ENCODE assay signal across 25 mouse cellular contexts in the genomic region with DNA sequence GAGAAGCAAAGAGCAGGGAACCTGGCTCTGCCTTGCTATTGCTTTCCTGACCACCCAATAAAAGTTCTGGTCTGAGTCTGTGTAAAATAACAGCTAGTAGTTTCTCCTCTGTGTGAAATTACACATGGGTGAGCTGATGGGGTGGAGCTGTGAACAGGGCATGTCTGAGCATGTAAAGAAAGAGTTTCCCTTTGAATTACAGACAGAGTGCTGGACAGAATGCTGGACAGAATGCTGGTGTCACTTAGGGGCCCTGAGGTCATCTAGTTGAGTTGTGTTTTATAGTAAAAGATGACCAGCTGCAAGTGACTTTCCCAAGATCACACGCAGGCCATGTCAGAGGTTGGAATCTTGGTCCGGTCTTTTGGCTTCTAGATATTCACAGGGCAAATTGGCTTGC. TPM values are rescaled to one million over a fixed set of nuclear protein-coding genes. Genes with fewer than 3 reads are reported as not detected.
DNase-seq lines count a peak whose midpoint lies in the region; ATAC-seq and TF ChIP-seq lines count a peak whose summit lies in the region.
"Had no signal": no experiment of that assay in that cellular context is flagged by ENCODE, and none has a peak within 500 bp of the region (broad histone marks: within the 10 kb centered on the region; RNA-seq: fewer than 3 reads in every experiment).

No protein-coding gene starts in this region.

- no peaks in the 10 kb centered on the region for H3K4me1 ChIP-seq in heart, embryonic 12.5 days (replicated peaks)
- H3K4me1 ChIP-seq in bone marrow macrophage, adult 2 months (ENCODE audit: control insufficient read depth, insufficient read depth, low read length): peaks cover 17% of the 10 kb centered on the region
- H3K4me1 ChIP-seq in midbrain, embryonic 11.5 days (ENCODE audit: control insufficient read depth, insufficient read depth, low read length): no peaks in the 10 kb centered on the region

- no peak for TF ChIP-seq CTCF in bone marrow macrophage, adult 2 months (IDR thresholded peaks at IDR 0.05; ENCODE audit: low read depth, low read length)

- no peak overlapping the region for H3K27ac ChIP-seq in heart, embryonic 12.5 days (ENCODE audit: poor library complexity, severe bottlenecking)
- H3K27ac ChIP-seq in bone marrow macrophage, adult 2 months (ENCODE audit: insufficient read depth, low read depth, low read length): peak overlapping the region; percentile 1; the same call in 1 of the 2 replicates
- no peak overlapping the region for H3K27ac ChIP-seq in midbrain, embryonic 11.5 days (ENCODE audit: low read depth, low read length)
- H3K27ac ChIP-seq: embryonic facial prominence, embryonic 13.5 days; embryonic facial prominence, embryonic 15.5 days; forebrain, embryonic 10.5 days; forebrain, embryonic 12.5 days had no signal

- DNase-seq in heart, adult 11 months: peak; percentile 57
- DNase-seq in frontal cortex, postnatal 36 days (ENCODE audit: low spot score in 2 of 2): no peak
- DNase-seq in midbrain, embryonic 11.5 days (ENCODE audit: low spot score, missing footprints): no peak
- DNase-seq: adrenal gland, adult 8-10 months; adrenal gland, postnatal 14 days; adrenal gland, postnatal 36 days; cerebellum, adult 11 months; cerebellum, adult 18-20 months; cerebellum, adult 8-10 months; cerebellum, adult 9-11 months; cerebellum, postnatal 14 days; cerebellum, postnatal 36 days; embryo, embryonic 11 days had no signal

- no peak for TF ChIP-seq POLR2A in bone marrow macrophage, adult 2 months (IDR thresholded peaks at IDR 0.05; ENCODE audit: borderline replicate concordance, low read depth, low read length)

- no peaks in the 10 kb centered on the region for H3K27me3 ChIP-seq in heart, embryonic 12.5 days (replicated peaks)
- no peaks in the 10 kb centered on the region for H3K27me3 ChIP-seq in midbrain, embryonic 11.5 days (ENCODE audit: control insufficient read depth, insufficient read depth, low read length)
- H3K27me3 ChIP-seq: embryonic facial prominence, embryonic 13.5 days; embryonic facial prominence, embryonic 15.5 days; Patski had no signal

- ATAC-seq in heart, embryonic 12.5 days (ENCODE audit: insufficient number of reproducible peaks, low FRiP score): no peak
- no peak for ATAC-seq in midbrain, embryonic 11.5 days (ENCODE audit: low FRiP score)
- ATAC-seq: activated CD4-positive, CD25-positive, alpha-beta regulatory T cell, adult 4 months; forebrain, embryonic 14.5 days; forebrain, embryonic 16.5 days; Patski had no signal

- no peak overlapping the region for H3K9ac ChIP-seq in heart, embryonic 12.5 days
- no peak overlapping the region for H3K9ac ChIP-seq in midbrain, embryonic 11.5 days (ENCODE audit: low read length)
- H3K9ac ChIP-seq: embryonic facial prominence, embryonic 13.5 days; embryonic facial prominence, embryonic 15.5 days; forebrain, embryonic 12.5 days had no signal

- H3K36me3 ChIP-seq in heart, embryonic 12.5 days: no peaks in the 10 kb centered on the region
- no peaks in the 10 kb centered on the region for H3K36me3 ChIP-seq in midbrain, embryonic 11.5 days (ENCODE audit: control insufficient read depth, insufficient read depth, low read length)
- H3K36me3 ChIP-seq: embryonic facial prominence, embryonic 13.5 days; embryonic facial prominence, embryonic 15.5 days; forebrain, embryonic 10.5 days; forebrain, embryonic 12.5 days; G1E had no signal

- H3K4me3 ChIP-seq in heart, embryonic 12.5 days: no peak overlapping the region
- H3K4me3 ChIP-seq in bone marrow macrophage, adult 2 months (ENCODE audit: insufficient read depth, low read length): no peak overlapping the region
- no peak overlapping the region for H3K4me3 ChIP-seq in midbrain, embryonic 11.5 days (ENCODE audit: low read depth, low read length)
- H3K4me3 ChIP-seq: embryonic facial prominence, embryonic 13.5 days; embryonic facial prominence, embryonic 15.5 days; erythroblast, embryonic 14.5 days; forebrain, embryonic 10.5 days; forebrain, embryonic 12.5 days had no signal

- no peaks in the 10 kb centered on the region for H3K9me3 ChIP-seq in heart, embryonic 12.5 days (replicated peaks)
- H3K9me3 ChIP-seq in midbrain, embryonic 11.5 days (ENCODE audit: control insufficient read depth, low read length): no peaks in the 10 kb centered on the region
- H3K9me3 ChIP-seq: embryonic facial prominence, embryonic 13.5 days; embryonic facial prominence, embryonic 15.5 days; forebrain, embryonic 10.5 days; forebrain, embryonic 12.5 days had no signal

- 80% methylated on average over 2 of the region's 2 CpGs for WGBS in heart, embryonic 12.5 days
- 89% methylated on average over 2 of the region's 2 CpGs for WGBS in midbrain, embryonic 11.5 days

- H3K4me2 ChIP-seq in heart, embryonic 12.5 days: no peak overlapping the region
- no peak overlapping the region for H3K4me2 ChIP-seq in midbrain, embryonic 11.5 days
- H3K4me2 ChIP-seq: embryonic facial prominence, embryonic 13.5 days; embryonic facial prominence, embryonic 15.5 days; forebrain, embryonic 12.5 days had no signal

RNA-seq across cellular contexts. Expression of gene S100a10, which starts 37.2 kb away (rescaled TPM):
- polyA plus RNA-seq in heart, embryonic 12.5 days (2016; fragmentation: Nextera tagmentation; extraction: Ambion mirVana): 186 and 199 TPM in 2 replicates
- polyA plus RNA-seq in bone marrow macrophage, adult 2 months (2012; ENCODE audit: insufficient read depth, insufficient read length, missing spikeins): 412 and 439 TPM in 2 replicates
- 181 and 187 TPM in 2 replicates for polyA plus RNA-seq in midbrain, embryonic 11.5 days (2014; fragmentation: Nextera tagmentation; extraction: Ambion mirVana)
- polyA plus RNA-seq: G1E had no signal
